Mouse (Mus musculus) heart, embryonic 13.5 days (tissue): ENCODE measurements around the gene Brk1. TPM values are rescaled to one million over a fixed set of nuclear protein-coding genes. Genes with fewer than 3 reads are reported as not detected.

Experiments
- ATAC-seq: fragments of 200-750 bp; cut with Nextera tagmentation; 2 replicates; pipeline ENCODE4 v1.8.0; 2017; ENCODE audit warnings: moderate TSS enrichment; ENCODE audit not compliant: insufficient number of reproducible peaks, low FRiP score, low TSS enrichment; ENCODE audit errors: extremely low read depth
- H3K27ac ChIP-seq: fragments of 300-500 bp; sonication (generic); replicated peaks from 2 replicates; pipeline ENCODE4 v1.5.1; 2015; ENCODE audit warnings: moderate library complexity, mild to moderate bottlenecking, inconsistent platforms
- H3K27me3 ChIP-seq: fragments of 300-500 bp; sonication (generic); replicated peaks from 2 replicates; pipeline ENCODE4 v1.6.1; 2015; ENCODE audit warnings: mild to moderate bottlenecking, inconsistent platforms
- H3K36me3 ChIP-seq: fragments of 300-500 bp; sonication (generic); 2 replicates; pipeline ENCODE4 v1.6.1; 2015; ENCODE audit warnings: mild to moderate bottlenecking, inconsistent platforms
- H3K4me1 ChIP-seq: fragments of 300-500 bp; sonication (generic); 2 replicates; pipeline ENCODE4 v1.6.1; 2015; ENCODE audit warnings: inconsistent platforms
- H3K4me2 ChIP-seq: fragments of 300-500 bp; sonication (generic); 2 replicates; pipeline ENCODE4 v1.6.1; 2015; ENCODE audit warnings: inconsistent platforms, mild to moderate bottlenecking, moderate library complexity
- H3K4me3 ChIP-seq: fragments of 300-500 bp; sonication (generic); 2 replicates; pipeline ENCODE4 v1.5.1; 2015; ENCODE audit warnings: moderate library complexity, mild to moderate bottlenecking, inconsistent platforms
- H3K9ac ChIP-seq: fragments of 300-500 bp; sonication (generic); 2 replicates; pipeline ENCODE4 v1.6.1; 2015; ENCODE audit warnings: inconsistent platforms, mild to moderate bottlenecking, moderate library complexity
- H3K9me3 ChIP-seq: fragments of 300-500 bp; sonication (generic); 2 replicates; pipeline ENCODE4 v1.6.1; 2016; ENCODE audit warnings: inconsistent platforms
- WGBS: fragments of 180-500 bp; shearing (Covaris S2); methylation state at CpG from one replicate; pipeline ENCODE4 v1.1.7; 2015; ENCODE audit warnings: mixed read lengths; 5-methylcytosine and 5-hydroxymethylcytosine counted together
- polyA plus RNA-seq: library from polyadenylated mRNA; unstranded; fragments of >200 nt; fragmentation: Nextera tagmentation; extraction: Ambion mirVana; gene quantifications from 2 replicates; pipeline ENCODE4 v1.2.1, GENCODE M21; 2015

The Brk1 gene
- polyA plus RNA-seq, result 162 and 177 TPM in 2 replicates

GRCm38 (mm10) chr6:113604432-113605223 is at the start of gene Brk1:
Brk1 (plus strand) TSS chr6:113604772.
- Histone ChIP-seq H3K36me3 (peaks cover 11% of the 10 kb centered on the region; the same call in 1 of the 2 replicates), H3K4me3 (peak within 1 kb of the TSS; percentile 98), H3K27me3 (no peaks in the 10 kb centered on the region), H3K4me2 (peak within 1 kb of the TSS; percentile 88), H3K9ac (peak within 1 kb of the TSS; percentile 96), H3K27ac (peak within 1 kb of the TSS; percentile 89), H3K4me1 (peaks cover 30% of the 10 kb centered on the region), H3K9me3 (no peaks in the 10 kb centered on the region)
- ATAC-seq, result peak; percentile 86
- WGBS, result under 1% methylated on average over 63 of the region's 65 CpGs

- no peaks in the 10 kb centered on the region for H3K27me3 ChIP-seq
- peaks cover 50% of the 10 kb centered on the region for H3K36me3 ChIP-seq
- no peak overlapping the region for H3K4me2 ChIP-seq
- H3K4me1 ChIP-seq, result no peaks in the 10 kb centered on the region
- H3K27ac ChIP-seq, result no peak overlapping the region
- no peak overlapping the region for H3K9ac ChIP-seq
- WGBS, result 84% methylated on average over 6 of the region's 6 CpGs
- H3K9me3 ChIP-seq, result no peaks in the 10 kb centered on the region
- ATAC-seq, result no peak
- H3K4me3 ChIP-seq, result no peak overlapping the region
Measured at GRCm38 (mm10) chr6:113559736-113560135, 44.8 kb upstream of the Brk1 start.

GRCm38 (mm10) chr6:113564557-113564956 is 40.0 kb upstream of the Brk1 start:
- 62% methylated on average over 1 of the region's 1 CpGs for WGBS
- no peak overlapping the region for H3K4me2 ChIP-seq
- peaks cover 74% of the 10 kb centered on the region for H3K36me3 ChIP-seq
- H3K9me3 ChIP-seq, result no peaks in the 10 kb centered on the region
- H3K4me1 ChIP-seq, result no peaks in the 10 kb centered on the region
- H3K27ac ChIP-seq, result no peak overlapping the region
- H3K4me3 ChIP-seq, result no peak overlapping the region
- no peak for ATAC-seq
- H3K9ac ChIP-seq, result no peak overlapping the region
- H3K27me3 ChIP-seq, result no peaks in the 10 kb centered on the region

DNA sequence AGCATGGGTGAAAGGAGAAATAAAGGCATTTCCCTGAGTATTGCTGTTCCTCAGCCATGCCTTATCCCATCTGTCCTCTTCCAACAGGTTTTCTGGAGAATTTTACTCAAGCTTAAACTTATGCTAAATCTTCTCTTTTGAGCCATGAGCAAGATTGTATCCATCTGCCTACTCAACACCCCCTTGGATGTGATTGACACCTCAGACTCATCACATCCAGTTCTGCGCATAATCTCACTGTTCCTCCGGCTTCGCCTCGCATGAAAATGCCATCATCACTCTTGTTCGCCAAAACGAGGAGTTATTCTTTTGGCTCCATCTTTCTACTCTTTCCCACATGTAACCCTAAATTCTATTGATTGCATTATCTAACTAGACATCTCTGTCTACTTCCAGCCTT is 28.5 kb upstream of the Brk1 start:
- Histone ChIP-seq H3K9me3 (no peaks in the 10 kb centered on the region), H3K36me3 (peaks cover 61% of the 10 kb centered on the region), H3K27me3 (no peaks in the 10 kb centered on the region), H3K9ac (no peak overlapping the region), H3K4me3 (no peak overlapping the region), H3K4me1 (no peaks in the 10 kb centered on the region), H3K27ac (no peak overlapping the region), H3K4me2 (no peak overlapping the region)
- no peak for ATAC-seq
- 95% methylated on average over 6 of the region's 6 CpGs for whole genome bisulfite sequencing

GRCm38 (mm10) chr6:113579306-113579705 is 25.3 kb upstream of the Brk1 start:
- H3K4me2 ChIP-seq, result no peak overlapping the region
- no peak overlapping the region for H3K9ac ChIP-seq
- no peak overlapping the region for H3K27ac ChIP-seq
- no peaks in the 10 kb centered on the region for H3K9me3 ChIP-seq
- H3K4me1 ChIP-seq, result no peaks in the 10 kb centered on the region
- H3K27me3 ChIP-seq, result no peaks in the 10 kb centered on the region
- no peak for ATAC-seq
- 87% methylated on average over 3 of the region's 3 CpGs for WGBS
- H3K4me3 ChIP-seq, result no peak overlapping the region
- H3K36me3 ChIP-seq, result peaks cover 59% of the 10 kb centered on the region

- no peak overlapping the region for H3K4me2 ChIP-seq
- H3K27me3 ChIP-seq, result no peaks in the 10 kb centered on the region
- H3K27ac ChIP-seq, result no peak overlapping the region
- 79% methylated on average over 4 of the region's 4 CpGs for WGBS
- ATAC-seq, result no peak
- H3K4me1 ChIP-seq, result no peaks in the 10 kb centered on the region
- no peak overlapping the region for H3K9ac ChIP-seq
- H3K36me3 ChIP-seq, result peaks cover 36% of the 10 kb centered on the region
- no peaks in the 10 kb centered on the region for H3K9me3 ChIP-seq
- no peak overlapping the region for H3K4me3 ChIP-seq
Measured at GRCm38 (mm10) chr6:113583023-113583422, 21.5 kb upstream of the Brk1 start.

DNA sequence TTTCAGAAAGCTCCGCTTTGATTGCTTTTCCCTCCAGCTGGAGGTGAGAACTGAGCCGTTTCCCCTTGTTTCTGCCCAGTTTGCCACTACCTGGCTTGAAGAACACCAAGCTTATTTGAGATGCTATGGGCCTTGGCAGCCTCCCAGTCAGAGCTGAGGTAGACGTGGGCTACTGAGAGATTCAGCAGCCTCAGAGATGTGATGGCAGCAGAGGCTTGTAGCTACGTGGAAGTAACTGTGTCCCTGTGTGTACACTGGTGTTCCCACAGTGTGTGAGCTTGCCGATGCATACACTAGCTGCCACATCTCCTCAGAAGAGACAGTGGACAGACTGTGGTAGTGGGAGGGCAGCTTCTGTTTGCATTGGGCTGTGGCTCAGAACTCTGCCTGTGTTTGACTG is 19.5 kb upstream of the Brk1 start:
- WGBS, result 90% methylated on average over 5 of the region's 5 CpGs
- Histone ChIP-seq H3K4me2 (no peak overlapping the region), H3K9ac (no peak overlapping the region), H3K9me3 (no peaks in the 10 kb centered on the region), H3K27me3 (no peaks in the 10 kb centered on the region), H3K36me3 (peaks cover 34% of the 10 kb centered on the region), H3K4me1 (no peaks in the 10 kb centered on the region), H3K4me3 (no peak overlapping the region), H3K27ac (no peak overlapping the region)
- ATAC-seq, result no peak

GRCm38 (mm10) chr6:113586466-113587183 is 17.9 kb upstream of the Brk1 start:
- ATAC-seq, result 0 out of 2 replicates have a peak, but pooled peaks have one; percentile 54
- no peak overlapping the region for H3K9ac ChIP-seq
- no peak overlapping the region for H3K27ac ChIP-seq
- 63% methylated on average over 5 of the region's 5 CpGs for WGBS
- H3K36me3 ChIP-seq, result peaks cover 30% of the 10 kb centered on the region
- H3K4me3 ChIP-seq, result no peak overlapping the region
- no peaks in the 10 kb centered on the region for H3K27me3 ChIP-seq
- no peak overlapping the region for H3K4me2 ChIP-seq
- no peaks in the 10 kb centered on the region for H3K9me3 ChIP-seq
- no peaks in the 10 kb centered on the region for H3K4me1 ChIP-seq

GRCm38 (mm10) chr6:113592637-113593036 is 11.9 kb upstream of the Brk1 start:
- WGBS, result 86% methylated on average over 2 of the region's 2 CpGs
- no peak overlapping the region for H3K9ac ChIP-seq
- no peak for ATAC-seq
- H3K27me3 ChIP-seq, result no peaks in the 10 kb centered on the region
- H3K4me3 ChIP-seq, result no peak overlapping the region
- H3K9me3 ChIP-seq, result no peaks in the 10 kb centered on the region
- H3K4me1 ChIP-seq, result no peaks in the 10 kb centered on the region
- peaks cover 20% of the 10 kb centered on the region for H3K36me3 ChIP-seq
- H3K4me2 ChIP-seq, result no peak overlapping the region
- no peak overlapping the region for H3K27ac ChIP-seq

DNA sequence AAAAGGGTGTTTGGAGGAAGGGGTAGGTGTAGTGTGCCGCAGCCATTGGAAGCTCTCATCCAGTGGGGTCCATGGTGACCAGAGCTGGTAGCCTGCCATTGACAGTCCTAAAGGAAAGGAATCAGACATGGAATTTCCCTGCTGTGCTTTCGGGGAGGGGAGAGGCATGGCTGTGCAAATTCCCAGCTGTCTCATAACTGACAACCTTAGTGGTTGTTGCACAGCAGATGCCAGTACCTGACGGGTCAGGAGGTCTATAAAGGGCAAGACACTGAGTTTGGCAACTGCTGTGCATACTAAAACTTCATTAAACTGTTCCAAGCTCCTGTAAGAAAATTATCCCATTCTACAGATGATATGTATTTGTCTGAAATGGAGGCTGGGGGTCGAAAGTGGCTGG is 6.6 kb upstream of the Brk1 start:
- Histone ChIP-seq H3K9ac (no peak overlapping the region), H3K4me2 (no peak overlapping the region), H3K9me3 (no peaks in the 10 kb centered on the region), H3K4me1 (peaks cover 10% of the 10 kb centered on the region), H3K4me3 (no peak overlapping the region), H3K27me3 (no peaks in the 10 kb centered on the region), H3K27ac (no peak overlapping the region), H3K36me3 (peaks cover 15% of the 10 kb centered on the region; the same call in 1 of the 2 replicates)
- 88% methylated on average over 4 of the region's 4 CpGs for WGBS
- ATAC-seq, result no peak

DNA sequence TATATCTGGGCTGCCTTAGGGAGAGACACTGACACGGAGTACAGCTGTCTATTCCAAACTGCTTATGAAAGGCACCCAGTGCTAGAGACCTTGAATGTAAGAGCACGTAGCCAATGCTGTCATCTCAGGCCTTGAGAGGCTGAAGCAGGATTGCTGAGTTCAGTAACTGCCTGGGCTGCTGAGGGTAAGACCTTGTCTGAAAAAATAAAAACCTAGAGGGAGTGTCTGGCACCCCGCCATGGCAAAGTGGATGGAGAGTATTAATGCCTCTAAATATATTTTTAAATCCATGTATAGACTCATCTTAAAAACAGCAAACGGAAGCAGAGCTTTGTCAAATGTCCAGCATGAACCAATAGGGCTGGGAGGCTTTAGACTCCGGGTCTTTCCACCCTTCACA is 4.7 kb upstream of the Brk1 start:
- WGBS, result 76% methylated on average over 5 of the region's 5 CpGs
- H3K4me2 ChIP-seq, result no peak overlapping the region
- peaks cover 15% of the 10 kb centered on the region; the same call in 1 of the 2 replicates for H3K36me3 ChIP-seq
- no peak for ATAC-seq
- H3K9ac ChIP-seq, result no peak overlapping the region
- H3K27ac ChIP-seq, result no peak overlapping the region
- H3K9me3 ChIP-seq, result no peaks in the 10 kb centered on the region
- peaks cover 13% of the 10 kb centered on the region for H3K4me1 ChIP-seq
- H3K4me3 ChIP-seq, result no peak overlapping the region
- no peaks in the 10 kb centered on the region for H3K27me3 ChIP-seq
